Mouse (Mus musculus): ENCODE data around the gene Nfyc.

Nfyc gene

DNA sequence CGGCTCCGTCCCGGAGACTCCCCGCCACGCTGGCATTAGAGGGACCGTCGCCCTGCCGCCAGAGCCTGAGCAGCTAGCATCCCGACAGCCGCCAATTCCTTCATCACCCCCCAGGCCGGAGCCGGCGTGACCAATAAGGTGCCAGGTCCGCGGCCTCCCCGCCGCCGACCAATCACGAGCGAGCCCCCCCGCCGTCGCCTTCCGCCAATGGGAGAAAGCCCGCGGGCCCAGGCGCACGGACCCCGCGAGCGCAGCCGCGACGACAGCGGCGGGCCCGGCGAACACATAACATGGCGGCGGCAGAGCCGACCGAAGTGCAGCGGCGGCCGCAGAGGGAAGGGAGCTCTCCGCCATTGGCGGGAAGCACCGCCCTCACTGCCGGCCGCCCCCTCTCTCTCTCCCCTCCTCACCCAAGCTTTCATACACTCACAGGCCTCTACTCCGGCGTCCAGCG, 6.2 kb downstream of the Nfyc start:
- peak; percentile 93 for DNase-seq (ENCODE audit: low spot score)

DNA sequence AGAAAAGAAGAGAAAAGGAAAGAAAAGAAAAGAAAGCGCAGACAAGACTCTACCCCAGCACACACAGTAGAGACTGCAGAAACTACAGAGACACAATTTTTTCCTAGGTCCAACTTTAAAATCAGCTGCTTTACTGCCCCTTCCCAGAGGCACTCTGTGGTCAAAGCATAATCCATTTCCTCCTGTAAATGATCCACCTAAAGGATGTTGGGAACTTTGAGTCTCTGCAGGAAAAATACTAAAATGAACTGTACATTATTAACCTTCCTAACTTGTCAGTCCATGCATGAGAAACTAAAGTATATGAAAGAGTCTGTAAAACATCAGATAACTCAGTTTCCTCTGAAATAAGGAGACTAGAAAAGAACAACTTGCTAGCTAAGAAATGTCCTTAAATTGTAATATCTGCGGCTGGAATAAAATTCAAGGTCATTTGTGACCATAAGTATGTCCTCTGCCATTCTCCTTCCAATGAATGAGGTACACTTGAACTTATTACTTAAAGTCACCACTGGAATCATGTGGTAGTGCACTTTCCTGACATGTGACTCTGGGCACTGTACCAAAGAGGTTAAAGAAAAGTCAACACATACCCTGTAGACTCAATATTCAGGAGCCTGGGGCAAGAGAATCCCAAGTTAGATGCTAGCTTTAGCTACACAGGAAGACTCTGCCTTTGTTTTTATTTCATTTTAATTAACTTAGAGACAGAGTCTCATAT, 9.0 kb downstream of the Nfyc start:
- DNase-seq (ENCODE audit: low spot score), result no peak

DNA sequence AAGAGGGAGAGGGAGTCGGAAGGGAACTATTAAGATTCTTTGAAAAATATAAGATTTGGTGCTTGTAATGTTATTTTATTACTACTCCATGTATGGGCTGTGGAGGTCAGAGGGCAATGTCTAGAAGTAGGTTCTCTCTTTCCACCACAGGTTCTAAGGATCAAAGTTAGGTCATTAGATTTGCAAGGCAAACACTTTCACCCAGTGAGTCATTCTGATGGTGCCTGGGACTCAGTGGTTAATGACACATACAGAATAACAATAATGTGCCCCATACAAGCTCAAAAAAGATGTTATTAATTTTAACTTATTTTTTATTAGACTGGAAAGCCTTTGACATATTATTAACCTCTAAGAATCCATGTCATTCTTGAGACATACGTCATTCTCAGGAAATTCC, 11.5 kb downstream of the Nfyc start:
- DNase-seq (ENCODE audit: low spot score), result no peak

DNA sequence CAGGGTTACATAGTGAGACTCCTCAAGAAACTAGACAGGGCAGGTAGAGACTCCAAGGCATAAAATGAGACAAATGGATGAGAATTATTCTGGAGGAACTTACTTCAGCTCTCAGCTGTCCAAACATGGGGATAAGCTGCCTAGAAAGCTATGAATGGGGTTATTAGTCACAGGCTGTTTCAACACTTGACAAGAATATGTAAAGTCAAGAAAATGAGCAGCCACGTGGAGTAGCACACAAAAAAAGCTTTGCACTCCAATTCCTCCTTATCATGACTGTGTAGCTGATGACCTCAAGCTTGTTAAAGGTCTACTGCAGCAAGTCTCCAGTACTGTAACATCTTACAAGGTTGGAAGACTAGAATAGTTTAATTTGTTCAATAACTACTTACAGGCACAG, 12.1 kb downstream of the Nfyc start:
- no peak for DNase-seq (ENCODE audit: low spot score)

DNA sequence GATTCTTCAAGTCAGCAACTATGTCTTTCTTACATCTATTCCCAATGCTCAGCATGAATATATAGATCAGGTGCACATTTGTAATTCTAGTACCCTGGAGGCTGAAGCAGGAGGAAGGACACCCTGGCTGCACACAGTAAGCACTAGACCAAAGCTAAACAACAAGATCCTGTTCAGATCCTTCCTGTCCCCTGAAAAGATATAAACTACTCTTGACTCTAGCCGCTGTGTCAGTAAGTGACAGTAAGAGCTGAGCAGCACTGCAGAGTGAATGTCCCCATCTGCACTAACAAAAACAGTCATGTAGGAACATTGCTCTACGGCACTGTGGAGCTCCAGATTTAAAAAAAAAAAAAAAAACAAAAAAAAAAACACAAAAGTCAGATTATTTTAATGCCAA, 13.4 kb downstream of the Nfyc start:
- DNase-seq (ENCODE audit: low spot score), result no peak

DNA sequence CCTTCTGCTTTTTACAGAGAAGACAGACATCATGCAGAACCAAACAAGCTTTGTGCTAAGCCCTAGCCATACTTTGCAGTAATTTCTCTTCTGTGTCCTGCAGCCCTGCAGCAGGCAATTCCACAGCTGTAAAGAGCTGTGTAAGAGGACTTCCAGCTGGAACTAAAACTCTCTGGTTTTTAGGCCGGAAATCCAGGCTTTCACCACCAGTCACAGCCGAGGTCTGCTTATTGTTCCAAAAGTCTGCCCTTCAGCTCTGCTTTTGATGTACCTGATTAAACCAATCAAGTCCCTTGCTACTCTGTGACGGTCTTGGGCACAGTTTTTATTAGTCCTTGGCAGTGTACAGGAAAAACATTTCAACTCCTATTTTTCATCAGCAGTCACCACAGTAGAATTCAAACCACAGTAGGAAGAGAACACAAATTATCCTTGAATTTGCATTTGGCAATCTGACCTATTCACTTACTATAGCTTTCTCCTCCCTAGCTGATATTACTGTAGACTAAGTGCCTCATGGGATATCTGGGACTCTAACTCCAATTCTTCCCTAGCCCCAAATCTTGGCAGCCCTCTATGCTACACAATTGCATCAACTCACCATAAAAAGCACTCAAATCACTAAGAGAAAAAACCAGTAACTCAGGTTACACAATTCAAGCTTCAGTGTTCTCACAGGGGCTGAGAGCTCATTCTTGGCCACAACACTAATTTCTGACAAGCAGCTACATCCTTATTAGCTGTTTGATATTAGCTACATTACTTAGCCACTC, 14.2 kb downstream of the Nfyc start:
- DNase-seq (ENCODE audit: low spot score), result no peak

DNA sequence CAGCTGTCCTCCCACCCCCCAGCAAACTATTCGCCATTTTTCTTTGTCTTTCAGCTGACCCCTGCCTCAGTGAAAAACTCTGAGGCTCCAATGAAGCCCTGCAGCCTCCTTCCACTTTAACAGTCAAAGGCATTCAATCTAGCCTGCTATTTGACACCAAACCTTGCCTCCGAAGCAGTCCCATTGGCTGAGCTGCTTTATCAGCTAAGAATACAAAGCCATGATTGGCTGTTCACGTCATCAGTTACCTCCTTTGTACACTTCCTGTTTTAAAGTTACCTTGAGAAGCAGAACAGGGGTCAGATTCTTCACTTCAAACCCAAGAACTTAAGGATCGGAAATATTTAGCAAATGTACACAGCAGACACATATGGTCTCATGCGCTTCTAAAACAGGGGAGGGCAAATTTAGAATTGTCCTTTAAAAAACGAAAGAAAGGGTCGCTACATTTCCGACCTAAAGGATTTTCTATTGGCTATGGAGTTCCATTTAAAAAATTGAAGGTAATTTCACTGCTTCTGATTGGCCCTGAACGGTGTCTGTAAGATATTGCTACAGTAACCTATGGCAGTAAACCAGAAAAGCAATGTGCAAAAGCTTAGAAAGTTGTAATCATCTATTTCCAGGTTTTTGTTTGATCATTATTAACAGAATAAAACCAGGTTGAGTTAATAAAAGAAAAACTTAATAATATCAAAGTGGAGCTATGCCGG, 15.6 kb downstream of the Nfyc start:
- peak; percentile 91 for DNase-seq (ENCODE audit: low spot score)

DNA sequence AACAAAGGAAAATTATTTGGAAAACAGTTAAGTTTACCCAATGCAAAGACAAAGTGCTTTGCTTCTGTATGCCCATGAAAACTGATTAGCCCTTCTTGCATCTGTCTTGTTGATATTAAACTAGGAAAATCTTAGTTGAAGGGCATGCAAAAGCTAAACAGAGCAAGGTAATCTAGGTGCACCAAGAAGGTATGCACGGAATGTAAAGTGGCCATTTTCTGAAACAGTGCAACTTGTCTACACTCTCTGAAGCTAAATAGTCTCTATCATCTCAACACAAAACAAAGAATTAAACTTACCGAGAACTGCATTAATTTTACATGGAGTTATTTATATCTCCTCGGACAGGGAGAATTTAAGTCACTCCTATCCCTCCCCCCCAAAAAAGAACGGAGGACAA, 16.2 kb downstream of the Nfyc start:
- no peak for DNase-seq (ENCODE audit: low spot score)

DNA sequence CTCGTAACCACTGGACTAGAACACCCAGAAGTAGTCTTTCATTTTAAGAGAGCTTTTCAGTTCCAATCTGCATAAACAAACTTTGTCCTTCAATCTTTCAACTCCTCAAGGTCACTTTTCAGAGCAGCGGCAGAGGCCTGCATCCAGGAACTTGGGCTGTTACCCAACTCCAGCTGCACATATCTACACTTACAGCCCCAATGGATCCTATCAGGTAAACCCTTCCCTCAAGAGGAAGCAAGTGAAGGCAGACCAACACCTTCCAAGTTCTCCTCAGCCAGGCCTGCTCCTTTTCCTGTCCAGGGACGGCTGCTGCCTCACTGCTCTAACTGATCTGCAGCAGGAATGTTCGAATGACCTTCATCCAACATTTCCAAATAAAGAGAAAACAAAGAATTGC, 17.2 kb downstream of the Nfyc start:
- no peak for DNase-seq (ENCODE audit: low spot score)

DNA sequence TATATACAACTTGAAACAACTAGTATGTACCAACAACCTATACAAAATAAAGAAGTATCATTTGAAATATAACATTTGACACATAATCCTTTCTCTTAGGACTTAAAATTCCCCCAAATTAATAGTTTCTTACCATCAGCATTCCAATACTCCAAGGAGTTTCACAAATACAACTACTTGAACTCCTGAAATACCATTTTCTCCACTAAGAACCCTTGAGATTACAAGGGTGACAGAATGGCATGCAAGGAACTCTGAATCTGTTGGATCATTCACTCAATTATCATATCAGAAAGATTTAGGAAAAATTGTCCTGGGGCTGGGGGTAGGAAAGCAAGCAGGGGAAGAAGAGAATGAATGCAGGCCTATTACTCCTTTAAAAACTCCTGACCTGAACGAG, 17.6 kb downstream of the Nfyc start:
- no peak for DNase-seq (ENCODE audit: low spot score)

DNA sequence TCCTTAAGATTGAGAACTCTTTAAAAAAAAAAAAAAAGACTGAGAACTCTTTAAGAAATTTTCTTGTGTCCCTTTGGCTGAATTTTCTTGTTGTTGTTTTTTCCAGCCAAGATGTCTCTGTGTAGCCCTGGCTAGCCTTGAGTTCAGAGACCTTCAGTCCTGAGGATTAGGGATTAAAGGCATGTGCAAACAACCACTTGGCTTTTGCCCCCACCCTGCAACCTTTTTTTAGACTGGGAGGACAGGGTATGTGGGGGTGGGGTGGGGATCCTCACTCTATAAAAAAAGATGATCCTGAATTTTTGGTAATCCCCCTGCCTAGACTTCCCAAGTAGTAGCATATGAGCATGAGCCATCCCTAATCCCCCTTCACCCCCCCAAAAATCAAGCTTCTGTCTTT, 25.6 kb downstream of the Nfyc start:
- no peak for DNase-seq (ENCODE audit: low spot score)

DNA sequence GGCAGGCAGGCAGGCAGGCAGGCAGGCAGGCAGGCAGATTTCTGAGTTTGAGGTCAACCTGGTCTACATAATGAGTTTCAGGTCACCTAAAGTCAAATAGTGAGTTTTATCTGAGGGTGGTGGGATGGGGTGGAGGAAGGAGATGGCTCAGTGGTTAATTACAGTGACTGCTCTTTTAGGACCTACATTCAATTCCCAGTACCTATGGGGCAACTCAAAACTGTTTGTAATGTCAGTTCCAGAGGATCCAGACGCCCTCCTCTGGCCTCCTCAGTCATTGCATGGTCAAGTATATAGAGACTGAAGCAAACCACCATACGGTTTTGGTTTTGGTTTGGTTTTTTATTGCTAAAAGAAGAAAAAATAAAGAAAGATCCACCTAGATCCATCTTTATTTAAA, 29.9 kb downstream of the Nfyc start:
- DNase-seq (ENCODE audit: low spot score), result no peak

DNA sequence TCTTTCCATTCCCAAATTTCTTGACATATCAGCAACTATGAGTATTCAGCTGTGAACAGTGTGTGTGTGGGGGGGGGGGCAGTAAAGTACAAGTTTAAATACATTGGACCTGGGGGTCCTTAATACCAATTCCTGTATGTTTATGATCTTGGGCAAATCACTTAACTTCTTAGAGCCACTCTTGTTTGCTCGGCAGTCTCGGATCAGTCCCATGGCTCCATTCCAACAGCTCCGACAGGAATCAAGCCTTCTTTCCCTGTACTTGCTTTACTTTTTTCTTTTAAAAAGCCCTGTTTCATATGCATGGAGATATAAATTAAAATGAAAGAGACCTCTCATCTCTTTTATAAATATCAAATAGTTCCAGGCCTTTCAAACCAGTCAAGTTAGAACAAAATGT, 30.7 kb downstream of the Nfyc start:
- no peak for DNase-seq (ENCODE audit: low spot score)

DNA sequence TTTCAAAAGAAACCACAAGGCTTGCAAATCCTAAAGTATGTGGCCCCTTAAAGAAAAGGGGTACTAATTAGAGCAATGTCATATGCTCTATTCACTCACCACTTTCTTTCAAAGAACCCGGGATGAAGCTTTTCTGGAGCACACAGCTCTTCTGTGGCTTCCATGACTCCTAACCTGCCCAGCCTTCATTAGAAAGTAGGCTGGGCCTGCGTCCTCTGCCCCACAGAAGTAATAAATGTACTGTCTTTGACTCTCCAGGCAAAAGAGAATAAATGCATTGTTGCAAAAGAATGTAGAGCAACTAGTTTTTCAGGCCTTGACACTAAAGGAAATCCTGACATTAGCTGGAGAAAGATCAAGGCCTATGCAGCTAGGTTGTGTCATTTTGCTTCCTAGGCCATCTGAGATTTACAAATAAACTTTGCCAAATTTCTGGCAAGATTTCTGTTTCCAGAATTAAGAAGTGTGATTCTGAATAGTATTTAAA, 31.6 kb downstream of the Nfyc start:
- DNase-seq (ENCODE audit: low spot score), result no peak

DNA sequence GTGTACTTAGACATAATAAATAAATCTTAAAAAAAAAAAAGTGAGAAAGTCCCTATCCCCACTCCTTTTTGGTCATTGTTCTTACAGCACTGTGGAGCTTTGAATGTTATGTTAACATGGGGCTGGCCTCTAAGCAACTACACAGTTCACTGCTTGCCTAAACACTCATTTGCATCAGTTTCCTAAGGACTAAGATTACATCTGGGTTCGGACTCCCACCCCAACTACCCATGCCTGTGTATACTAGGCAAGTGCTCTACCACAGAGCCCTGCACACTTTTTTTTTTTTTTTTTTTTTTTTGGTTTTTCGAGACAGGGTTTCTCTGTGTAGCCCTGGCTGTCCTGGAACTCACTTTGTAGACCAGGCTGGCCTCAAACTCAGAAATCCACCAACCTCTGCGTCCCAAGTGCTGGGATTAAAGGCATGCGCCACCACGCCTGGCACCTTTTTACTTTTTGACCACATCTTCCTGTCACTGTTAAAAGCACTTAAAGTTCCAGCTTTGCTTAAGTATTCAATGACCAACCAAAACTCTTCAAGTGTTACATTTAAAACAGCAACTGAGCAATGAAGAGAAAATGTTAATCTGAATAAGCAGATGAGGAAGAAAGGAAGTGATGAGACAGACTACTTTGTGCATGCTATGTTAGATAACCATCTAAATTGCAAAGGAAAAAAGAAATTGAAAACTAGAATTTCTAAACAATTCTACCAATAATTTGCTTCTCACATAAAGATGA, 33.2 kb downstream of the Nfyc start:
- DNase-seq (ENCODE audit: low spot score), result no peak

DNA sequence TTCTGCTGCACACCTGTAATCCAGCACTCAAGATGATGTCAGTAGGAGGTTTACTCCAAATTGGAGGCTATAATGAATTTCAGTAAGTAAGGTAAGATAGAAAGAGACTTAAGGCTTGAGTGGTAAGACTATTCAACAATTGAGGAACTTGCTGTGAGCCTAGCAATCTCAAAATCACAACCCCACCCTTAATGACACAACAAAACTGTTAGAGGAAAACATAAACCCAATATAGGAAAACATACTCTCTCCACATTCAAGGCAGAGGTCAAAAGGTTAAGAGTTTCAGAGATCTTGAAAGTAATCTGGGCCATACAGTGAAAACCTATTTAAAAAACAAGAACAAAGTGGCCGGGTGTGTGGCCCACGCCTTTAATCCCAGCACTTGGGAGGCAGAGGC, 34.7 kb downstream of the Nfyc start:
- no peak for DNase-seq (ENCODE audit: low spot score)

DNA sequence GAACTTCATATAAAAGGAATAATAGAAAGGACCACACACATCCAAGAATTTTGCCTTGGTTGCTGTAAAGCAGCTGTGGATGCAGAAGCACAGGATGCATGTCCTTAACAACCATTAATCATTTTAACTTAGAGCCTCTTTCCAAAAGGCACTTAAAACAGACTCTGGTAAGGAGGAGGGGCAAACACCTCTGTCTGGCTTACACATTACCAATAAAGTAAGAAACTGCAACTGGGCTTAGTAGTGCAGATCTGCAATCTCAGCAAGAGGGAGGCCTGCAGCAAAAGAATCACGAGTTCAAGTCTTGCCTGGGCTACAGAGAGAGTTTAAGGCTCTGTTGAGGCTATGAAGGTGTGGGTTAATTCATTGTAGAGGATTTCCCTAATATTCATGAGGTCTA, 35.7 kb downstream of the Nfyc start:
- no peak for DNase-seq (ENCODE audit: low spot score)

DNA sequence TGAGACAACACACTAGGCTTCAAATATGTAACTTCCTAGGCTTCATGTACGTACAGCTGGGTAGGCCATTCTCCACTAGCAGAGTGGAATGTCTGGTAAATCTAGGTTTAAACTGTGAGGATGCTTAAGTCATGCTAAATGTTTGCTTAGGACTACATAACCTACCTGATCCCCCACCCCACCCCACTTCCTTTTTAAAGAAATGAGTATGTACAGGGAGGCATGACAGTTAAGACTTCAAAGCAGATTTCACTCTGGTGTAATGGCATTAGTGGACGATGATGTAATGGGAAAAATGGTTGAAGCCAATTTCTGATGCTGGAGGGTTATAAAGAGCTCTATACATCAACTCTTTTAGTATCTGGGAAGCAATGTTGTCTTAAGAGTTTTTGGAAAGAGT, 38.5 kb downstream of the Nfyc start:
- no peak for DNase-seq (ENCODE audit: low spot score)

DNA sequence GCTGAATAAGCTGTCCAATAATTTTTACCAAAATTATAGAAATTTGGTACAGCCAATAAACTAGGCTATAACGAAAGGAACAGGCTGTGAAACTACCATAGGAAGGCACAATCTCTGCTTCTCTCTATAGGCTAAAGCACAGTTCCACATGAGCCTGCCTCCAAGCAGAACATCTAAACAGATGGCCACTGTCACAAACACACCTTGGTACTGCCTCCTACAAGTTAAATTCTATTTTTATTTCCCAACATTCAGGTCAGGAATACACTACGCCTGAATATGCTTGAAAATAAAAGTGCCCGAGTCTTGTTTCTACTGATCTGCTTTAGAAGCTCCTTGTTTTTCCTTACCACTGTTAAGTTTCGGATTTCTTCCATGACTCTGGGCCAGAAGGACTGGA, 41.3 kb downstream of the Nfyc start:
- DNase-seq (ENCODE audit: low spot score), result no peak

DNA sequence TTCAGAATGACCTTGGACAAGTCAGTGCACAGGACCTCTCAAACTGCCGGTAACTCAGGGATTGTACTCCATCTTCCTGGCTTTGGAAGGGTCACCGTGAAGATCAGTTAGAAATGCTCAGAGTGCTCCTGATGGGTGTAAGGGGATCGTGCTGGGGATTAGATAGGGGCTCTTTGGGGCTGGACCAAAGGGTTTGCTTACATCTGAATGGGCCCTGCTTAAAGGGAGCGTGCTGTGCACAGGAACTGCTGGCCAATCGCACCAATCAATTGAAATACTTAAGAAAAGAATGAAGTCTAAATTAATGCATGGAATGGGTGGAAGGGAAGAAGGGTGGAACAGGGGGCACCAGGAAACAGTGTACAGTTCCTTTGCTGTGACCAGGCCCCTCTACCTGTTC, 75.6 kb downstream of the Nfyc start:
- no peak for DNase-seq (ENCODE audit: low spot score)

DNA sequence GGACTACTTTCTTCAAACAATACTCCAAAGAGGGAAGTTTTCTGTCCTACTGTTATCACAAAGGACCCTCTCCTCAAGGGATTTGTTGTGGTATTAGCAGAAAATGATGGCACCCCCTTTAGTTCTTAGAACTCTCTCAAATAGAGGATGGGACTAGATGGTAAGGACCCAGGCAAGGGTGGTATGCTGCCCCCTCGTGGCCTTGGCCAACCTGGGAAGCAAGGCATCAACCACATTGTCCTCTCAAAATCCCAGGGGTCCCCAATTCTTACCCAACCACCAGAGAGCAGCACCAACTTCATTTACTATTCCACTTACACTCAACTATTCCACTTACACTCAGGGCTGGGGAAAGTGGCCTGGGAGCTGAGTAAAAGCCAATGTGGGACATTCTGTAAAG, 76.1 kb downstream of the Nfyc start:
- peak; percentile 35 for DNase-seq (ENCODE audit: low spot score)

DNA sequence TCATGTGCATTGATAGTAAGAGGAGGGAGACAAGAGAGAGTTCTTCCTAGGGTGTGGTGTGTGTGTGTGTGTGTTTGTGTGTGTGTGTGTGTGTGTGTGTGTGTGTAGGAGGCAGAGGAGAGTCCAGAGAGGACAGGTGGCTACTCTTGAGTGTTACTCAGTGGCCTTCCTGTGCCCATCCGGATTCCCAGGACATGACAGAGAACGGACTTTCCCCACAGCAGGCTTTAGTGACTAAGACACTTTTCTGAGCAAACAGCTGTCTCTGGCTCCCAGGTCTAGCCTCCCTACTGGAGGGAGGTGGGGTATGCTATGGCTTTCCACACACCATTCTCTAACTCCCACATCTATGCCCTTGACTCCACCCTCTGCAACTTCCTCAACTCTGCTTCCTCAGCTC, 81.8 kb downstream of the Nfyc start:
- no peak for DNase-seq (ENCODE audit: low spot score)

All from left cerebral cortex, adult 11 months (tissue).